Mouse (Mus musculus): Measurements from ENCODE around the gene Olfr68.

GRCm38 (mm10) chr7:103744843-103745242 is 34.7 kb downstream of the Olfr68 start, which contains the start of gene Olfr629:
- no peak for TF ChIP-seq POLR2A (IDR thresholded peaks at IDR 0.05; ENCODE audit: control insufficient read depth, extremely low read depth, insufficient read depth, low read length, poor library complexity)
- no peak for TF ChIP-seq CTCF (IDR thresholded peaks at IDR 0.05; ENCODE audit: borderline replicate concordance, control insufficient read depth, extremely low read depth, insufficient read depth, low read length, poor library complexity)
